Mouse (Mus musculus) C2C12 (cell line): Measurements from ENCODE around the gene Igdcc3. TPM values are rescaled to one million over a fixed set of nuclear protein-coding genes. Genes with fewer than 3 reads are reported as not detected.

Experiments
- H3K27me3 ChIP-seq: one replicate; pipeline ENCODE4 v1.6.1; 2011; ENCODE audit not compliant: control insufficient read depth, insufficient read depth, insufficient read length
- H3K36me3 ChIP-seq: one replicate; pipeline ENCODE4 v1.6.1; 2011; ENCODE audit not compliant: control insufficient read depth, insufficient read depth
- H3K4me3 ChIP-seq: one replicate; pipeline ENCODE4 v1.5.1; 2011; ENCODE audit warnings: mild to moderate bottlenecking, control low read depth; ENCODE audit not compliant: poor library complexity, insufficient read depth, severe bottlenecking
- H3K79me2 ChIP-seq: one replicate; pipeline ENCODE4 v1.6.1; 2011; ENCODE audit not compliant: control insufficient read depth, insufficient read depth
- H3K79me3 ChIP-seq: one replicate; pipeline ENCODE4 v1.6.1; 2011; ENCODE audit warnings: low read depth, control low read depth
- H3ac ChIP-seq: one replicate; pipeline ENCODE3; 2011; ENCODE audit warnings: low read depth; ENCODE audit not compliant: control insufficient read depth, insufficient read length
- CEBPB ChIP-seq: IDR thresholded peaks from one replicate; pipeline ENCODE4 v1.6.1; 2011; ENCODE audit warnings: low read depth, mild to moderate bottlenecking, control low read depth, moderate library complexity
- CTCF ChIP-seq: IDR thresholded peaks from one replicate; pipeline ENCODE4 v1.5.1; 2011; ENCODE audit not compliant: control insufficient read depth, insufficient read depth, insufficient read length
- FOSL1 ChIP-seq: IDR thresholded peaks from one replicate; pipeline ENCODE4 v1.8.0; 2011; ENCODE audit warnings: mild to moderate bottlenecking, low read length; ENCODE audit not compliant: poor library complexity, insufficient read depth, severe bottlenecking
- MAX ChIP-seq: IDR thresholded peaks from one replicate; pipeline ENCODE4 v1.6.1; 2011; ENCODE audit warnings: mild to moderate bottlenecking, control low read depth
- MYOD1 ChIP-seq: IDR thresholded peaks from one replicate; pipeline ENCODE4 v1.6.1; 2011; ENCODE audit warnings: low read depth; ENCODE audit not compliant: control insufficient read depth, insufficient read length
- MYOG ChIP-seq: IDR thresholded peaks from one replicate; pipeline ENCODE4 v1.6.1; 2011; ENCODE audit not compliant: control insufficient read depth, insufficient read length; ENCODE audit errors: extremely low read depth
- USF1 ChIP-seq: IDR thresholded peaks from one replicate; pipeline ENCODE4 v1.6.1; 2011; ENCODE audit warnings: low read depth, mild to moderate bottlenecking, control low read depth, moderate library complexity
- polyA plus RNA-seq: library from polyadenylated mRNA; unstranded; fragments of >200 nt; fragmentation: generic; extraction: Trizol; gene quantifications from one replicate; pipeline ENCODE4 v1.2.1, GENCODE M21; 2012; ENCODE audit warnings: missing spikeins

The Igdcc3 gene
- polyA plus RNA-seq, 1 experiment: not detected

- H3K36me3 ChIP-seq: no peaks in the 10 kb centered on the region
- no peak overlapping the region for H3K4me3 ChIP-seq
- H3ac ChIP-seq: no peak overlapping the region
- TF ChIP-seq FOSL1 (no peak), MAX (no peak), USF1 (no peak), MYOD1 (no peak), CTCF (no peak), MYOG (no peak), CEBPB (no peak)
- no peaks in the 10 kb centered on the region for H3K79me2 ChIP-seq
- no peaks in the 10 kb centered on the region for H3K79me3 ChIP-seq
- no peaks in the 10 kb centered on the region for H3K27me3 ChIP-seq
Observed at GRCm38 (mm10) chr9:65103173-65103752, 37.7 kb upstream of the Igdcc3 start.

GRCm38 (mm10) chr9:65106821-65107220, 34.2 kb upstream of the Igdcc3 start:
- Histone ChIP-seq H3K79me2 (no peaks in the 10 kb centered on the region), H3K4me3 (no peak overlapping the region), H3K79me3 (no peaks in the 10 kb centered on the region), H3K27me3 (no peaks in the 10 kb centered on the region), H3ac (no peak overlapping the region), H3K36me3 (no peaks in the 10 kb centered on the region)
- TF ChIP-seq FOSL1 (no peak), CEBPB (no peak), USF1 (no peak), CTCF (no peak), MYOD1 (no peak), MAX (no peak), MYOG (no peak)

- no peak for TF ChIP-seq FOSL1
- H3K27me3 ChIP-seq: no peaks in the 10 kb centered on the region
- H3K36me3 ChIP-seq: no peaks in the 10 kb centered on the region
- no peaks in the 10 kb centered on the region for H3K79me3 ChIP-seq
- no peak overlapping the region for H3ac ChIP-seq
- H3K79me2 ChIP-seq: no peaks in the 10 kb centered on the region
- H3K4me3 ChIP-seq: no peak overlapping the region
Observed at GRCm38 (mm10) chr9:65107893-65108292, 33.1 kb upstream of the Igdcc3 start.

GRCm38 (mm10) chr9:65109132-65110072, 31.6 kb upstream of the Igdcc3 start:
- Histone ChIP-seq H3K4me3 (no peak overlapping the region), H3K79me2 (no peaks in the 10 kb centered on the region), H3K27me3 (no peaks in the 10 kb centered on the region), H3ac (no peak overlapping the region), H3K36me3 (no peaks in the 10 kb centered on the region), H3K79me3 (no peaks in the 10 kb centered on the region)
- TF ChIP-seq CEBPB (no peak), CTCF (no peak), MAX (no peak), USF1 (no peak), FOSL1 (no peak), MYOD1 (no peak), MYOG (no peak)

GRCm38 (mm10) chr9:65111698-65112097, 29.3 kb upstream of the Igdcc3 start:
- no peak overlapping the region for H3ac ChIP-seq

More at GRCm38 (mm10) chr9:65111698-65112097, 29.3 kb upstream of the Igdcc3 start:
- H3K4me3 ChIP-seq: no peak overlapping the region
- H3K79me3 ChIP-seq: no peaks in the 10 kb centered on the region
- no peaks in the 10 kb centered on the region for H3K79me2 ChIP-seq
- no peak for TF ChIP-seq USF1
- TF ChIP-seq FOSL1: no peak
- TF ChIP-seq CEBPB: no peak
- no peak for TF ChIP-seq MYOG
- TF ChIP-seq MYOD1: no peak
- TF ChIP-seq CTCF: no peak
- H3K27me3 ChIP-seq: no peaks in the 10 kb centered on the region
- H3K36me3 ChIP-seq: no peaks in the 10 kb centered on the region
